Mouse (Mus musculus) kidney, adult 2 months (tissue): ENCODE measurements around the gene B4galnt4. TPM values are rescaled to one million over a fixed set of nuclear protein-coding genes. Genes with fewer than 3 reads are reported as not detected.
A peak's percentile ranks its signal among the peaks of the same experiment; 100 is the strongest.

Experiments
- DNase-seq: peaks from one replicate; pipeline ENCODE4 v3.0.0; 2021
- H3K27ac ChIP-seq: fragments of 200-500 bp; 2 replicates; pipeline ENCODE4 v1.5.1; 2012; ENCODE audit warnings: low read depth, low read length, control low read depth, inconsistent platforms; ENCODE audit not compliant: insufficient read depth
- H3K27me3 ChIP-seq: fragments of 200-500 bp; replicated peaks from 2 replicates; pipeline ENCODE4 v1.6.1; 2012; ENCODE audit warnings: mild to moderate bottlenecking, moderate library complexity, low read length, inconsistent platforms; ENCODE audit not compliant: control insufficient read depth, insufficient read depth
- H3K36me3 ChIP-seq: fragments of 200-500 bp; 2 replicates; pipeline ENCODE4 v1.6.1; 2012; ENCODE audit warnings: mild to moderate bottlenecking, moderate library complexity, low read length, inconsistent platforms; ENCODE audit not compliant: control insufficient read depth, insufficient read depth
- H3K4me1 ChIP-seq: fragments of 200-500 bp; 2 replicates; pipeline ENCODE4 v1.6.1; 2011; ENCODE audit warnings: low read length; ENCODE audit not compliant: control insufficient read depth, insufficient read depth
- H3K4me3 ChIP-seq: fragments of 200-500 bp; 2 replicates; pipeline ENCODE4 v1.5.1; 2011; ENCODE audit warnings: mild to moderate bottlenecking, low read depth, low read length, control low read depth; ENCODE audit not compliant: insufficient read depth
- CTCF ChIP-seq: fragments of 200-500 bp; conservative IDR thresholded peaks from 2 replicates; pipeline ENCODE4 v1.5.1; 2011; ENCODE audit warnings: low read depth, mild to moderate bottlenecking, control low read depth, low read length, moderate library complexity, mixed read lengths; ENCODE audit not compliant: insufficient read depth, insufficient read length
- POLR2A ChIP-seq: fragments of 200-500 bp; IDR thresholded peaks from one replicate; pipeline ENCODE4 v1.6.1; 2011; ENCODE audit warnings: low read depth, low read length, control low read depth
- WGBS: fragments of 180-500 bp; shearing (Covaris S2); methylation state at CpG from one replicate; pipeline ENCODE4 v1.1.7; 2018; 5-methylcytosine and 5-hydroxymethylcytosine counted together
- polyA plus RNA-seq: library from polyadenylated mRNA; depleted of rRNA; stranded (reverse); fragments of >200 nt; gene quantifications from 2 replicates; pipeline ENCODE4 v1.2.3, GENCODE M21; 2012

B4galnt4 gene
- polyA plus RNA-seq, 1 experiment = 0.44 TPM

DNA sequence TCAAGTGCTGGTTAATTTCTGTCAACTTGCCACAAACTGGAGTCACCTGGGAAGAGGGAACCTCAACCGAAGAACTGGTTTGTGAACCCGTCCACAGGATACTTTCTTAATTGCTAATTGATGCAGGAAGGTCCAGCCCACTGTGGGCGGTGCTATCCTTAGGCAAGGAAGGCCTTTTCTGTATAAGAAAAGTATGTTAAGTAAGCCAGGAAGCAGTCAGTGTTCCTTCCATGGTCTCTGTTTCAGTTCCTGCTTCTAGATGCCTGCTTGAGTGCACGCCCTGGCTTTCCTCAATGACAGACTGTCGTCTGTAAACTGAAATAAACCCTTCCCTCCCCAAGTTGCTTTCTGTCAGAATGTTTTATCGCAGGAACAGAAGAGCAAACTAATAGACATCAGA lies 3.9 kb upstream of the B4galnt4 start:
- no peaks in the 10 kb centered on the region for H3K36me3 ChIP-seq
- no peak overlapping the region for H3K27ac ChIP-seq
- DNase-seq = no peak
- 77% methylated on average over 6 of the region's 6 CpGs for WGBS
- H3K4me1 ChIP-seq = peaks cover 4% of the 10 kb centered on the region; the same call in 1 of the 2 replicates
- TF ChIP-seq POLR2A (no peak), CTCF (no peak)
- H3K4me3 ChIP-seq = no peak overlapping the region
- no peaks in the 10 kb centered on the region for H3K27me3 ChIP-seq

DNA sequence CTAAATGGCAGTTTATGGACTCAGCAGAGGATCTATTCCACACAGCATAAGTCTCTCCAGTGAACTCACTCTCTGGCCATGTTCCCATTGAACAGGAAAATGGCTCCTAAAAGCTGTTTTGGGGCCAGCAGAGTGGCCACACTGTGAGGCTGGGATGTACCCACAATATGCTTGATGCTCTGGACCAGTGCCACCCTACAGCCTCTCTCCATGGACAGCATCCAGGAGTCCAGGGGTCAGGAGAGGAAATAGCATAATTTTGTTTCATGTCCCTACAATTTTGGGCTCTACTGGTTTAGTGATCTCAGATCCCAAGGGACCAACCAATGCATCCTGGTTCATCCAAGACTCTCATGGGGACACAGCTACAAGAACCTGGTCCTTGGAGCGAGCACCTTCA lies 3.4 kb upstream of the B4galnt4 start:
- DNase-seq = peak; percentile 63
- Histone ChIP-seq H3K36me3 (no peaks in the 10 kb centered on the region), H3K27me3 (no peaks in the 10 kb centered on the region), H3K4me3 (no peak overlapping the region), H3K4me1 (peaks cover 4% of the 10 kb centered on the region; the same call in 1 of the 2 replicates), H3K27ac (no peak overlapping the region)
- TF ChIP-seq POLR2A (no peak), CTCF (no peak)
- WGBS = 89% methylated on average over 1 of the region's 1 CpGs

DNA sequence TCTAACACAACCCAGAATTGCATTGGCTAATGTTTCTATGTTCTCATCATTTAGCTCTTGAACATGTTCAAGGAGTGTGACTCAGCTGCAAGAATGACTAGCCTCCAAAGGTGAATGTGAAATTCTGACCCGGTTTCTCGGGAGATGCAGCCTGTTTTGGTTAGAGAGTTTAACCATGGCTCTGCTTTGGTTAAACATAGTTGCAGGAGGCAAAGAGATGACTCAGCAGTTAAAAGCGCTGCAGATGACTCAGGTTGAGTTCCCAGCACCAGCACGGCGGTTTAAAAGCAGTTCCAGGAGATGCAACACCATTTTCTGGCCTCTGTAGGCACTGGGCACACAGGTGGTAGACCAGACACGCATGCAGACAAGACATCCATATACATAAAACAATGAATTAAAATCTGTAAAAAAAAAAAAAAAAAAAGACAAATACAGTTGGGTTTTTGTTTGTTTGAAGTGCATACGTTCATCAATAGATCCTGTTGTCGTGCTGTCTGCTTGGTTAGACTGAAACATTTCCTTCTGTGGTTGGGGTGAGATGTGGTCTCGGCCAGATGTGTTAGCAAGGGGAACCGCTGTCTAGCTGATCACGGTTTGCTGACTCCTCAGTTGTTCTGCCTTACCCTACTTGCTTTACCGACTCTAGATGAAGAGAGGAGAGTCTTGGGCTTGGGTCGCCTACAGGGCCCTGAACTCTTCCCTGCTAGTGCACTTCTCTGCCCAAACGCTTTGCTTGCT lies 2.1 kb upstream of the B4galnt4 start:
- H3K4me1 ChIP-seq = peaks cover 4% of the 10 kb centered on the region; the same call in 1 of the 2 replicates
- DNase-seq = no peak
- no peak overlapping the region for H3K4me3 ChIP-seq
- H3K36me3 ChIP-seq = no peaks in the 10 kb centered on the region
- no peaks in the 10 kb centered on the region for H3K27me3 ChIP-seq
- 90% methylated on average over 14 of the region's 14 CpGs for WGBS
- no peak overlapping the region for H3K27ac ChIP-seq
- TF ChIP-seq POLR2A = no peak
- no peak for TF ChIP-seq CTCF

DNA sequence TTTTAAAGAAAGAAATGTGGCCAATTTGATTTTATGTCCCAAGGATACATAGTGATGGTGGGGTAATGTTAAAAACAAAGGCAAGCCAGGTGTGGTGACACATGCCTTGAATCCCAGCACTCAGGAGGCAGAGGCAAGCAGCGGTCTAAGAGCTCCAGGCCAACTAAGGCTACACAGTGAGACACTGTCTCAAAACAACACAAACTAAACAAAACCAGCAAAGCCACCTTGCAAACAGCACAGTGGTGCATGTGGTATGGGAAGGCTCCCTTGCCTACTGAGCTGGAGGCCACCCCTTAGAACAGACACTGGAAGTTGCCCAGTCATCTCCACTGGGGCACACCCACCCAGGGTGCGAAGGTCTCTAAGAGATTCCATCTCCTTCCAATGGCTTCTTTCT lies 975 bp upstream of the B4galnt4 start:
- Histone ChIP-seq H3K4me3 (no peak overlapping the region), H3K36me3 (no peaks in the 10 kb centered on the region), H3K27ac (no peak overlapping the region), H3K27me3 (no peaks in the 10 kb centered on the region), H3K4me1 (peaks cover 9% of the 10 kb centered on the region; the same call in 1 of the 2 replicates)
- WGBS = 76% methylated on average over 2 of the region's 2 CpGs
- TF ChIP-seq CTCF (no peak), POLR2A (no peak)
- DNase-seq = no peak

DNA sequence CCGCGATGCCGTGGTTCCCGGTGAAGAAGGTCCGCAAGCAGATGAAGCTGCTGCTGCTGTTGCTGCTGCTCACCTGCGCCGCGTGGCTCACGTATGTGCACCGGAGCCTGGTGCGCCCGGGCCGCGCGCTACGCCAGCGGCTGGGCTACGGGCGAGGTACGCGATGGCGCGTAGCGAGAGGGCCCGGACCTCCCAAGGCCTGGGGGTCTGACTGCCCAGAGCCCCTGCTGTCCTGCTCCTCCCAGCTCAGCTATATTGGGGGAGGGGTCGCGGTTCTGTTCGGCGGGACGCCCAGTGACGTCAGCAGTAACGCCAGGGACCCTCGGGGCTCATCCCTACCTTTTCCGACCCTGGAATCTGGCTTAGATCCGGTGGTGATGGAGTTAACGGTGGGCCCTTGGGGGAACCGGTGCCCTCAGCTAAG lies 377 bp downstream of the B4galnt4 start:
- H3K4me1 ChIP-seq = peaks cover 9% of the 10 kb centered on the region; the same call in 1 of the 2 replicates
- peak overlapping the region; percentile 33; the same call in 1 of the 2 replicates for H3K4me3 ChIP-seq
- no peaks in the 10 kb centered on the region for H3K27me3 ChIP-seq
- TF ChIP-seq POLR2A (no peak), CTCF (no peak)
- 4% methylated on average over 37 of the region's 37 CpGs for WGBS
- H3K36me3 ChIP-seq = no peaks in the 10 kb centered on the region
- DNase-seq = no peak
- no peak overlapping the region for H3K27ac ChIP-seq

DNA sequence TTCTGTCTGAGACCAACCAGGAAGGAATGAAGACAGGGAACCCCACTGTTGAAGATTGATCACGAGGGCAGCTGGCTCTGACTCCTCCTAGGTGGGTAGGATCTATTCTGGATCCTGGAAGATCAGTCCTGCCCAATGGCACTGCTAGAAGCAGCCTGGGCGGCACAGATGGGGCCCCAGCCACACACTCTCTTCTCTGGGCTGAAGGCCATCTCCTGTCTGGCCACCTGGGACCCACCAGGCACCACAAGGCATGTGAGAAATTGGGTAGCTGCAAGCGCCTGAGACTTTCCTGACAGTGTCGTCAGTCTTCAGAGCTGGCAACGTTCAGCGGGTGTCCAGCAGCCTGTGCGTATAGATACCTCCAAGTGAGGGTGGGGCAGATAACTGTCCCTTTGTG lies 1.6 kb downstream of the B4galnt4 start:
- no peaks in the 10 kb centered on the region for H3K36me3 ChIP-seq
- no peaks in the 10 kb centered on the region for H3K27me3 ChIP-seq
- peaks cover 9% of the 10 kb centered on the region; the same call in 1 of the 2 replicates for H3K4me1 ChIP-seq
- no peak overlapping the region for H3K27ac ChIP-seq
- no peak for DNase-seq
- TF ChIP-seq CTCF (no peak), POLR2A (no peak)
- H3K4me3 ChIP-seq = no peak overlapping the region
- 93% methylated on average over 7 of the region's 7 CpGs for WGBS

DNA sequence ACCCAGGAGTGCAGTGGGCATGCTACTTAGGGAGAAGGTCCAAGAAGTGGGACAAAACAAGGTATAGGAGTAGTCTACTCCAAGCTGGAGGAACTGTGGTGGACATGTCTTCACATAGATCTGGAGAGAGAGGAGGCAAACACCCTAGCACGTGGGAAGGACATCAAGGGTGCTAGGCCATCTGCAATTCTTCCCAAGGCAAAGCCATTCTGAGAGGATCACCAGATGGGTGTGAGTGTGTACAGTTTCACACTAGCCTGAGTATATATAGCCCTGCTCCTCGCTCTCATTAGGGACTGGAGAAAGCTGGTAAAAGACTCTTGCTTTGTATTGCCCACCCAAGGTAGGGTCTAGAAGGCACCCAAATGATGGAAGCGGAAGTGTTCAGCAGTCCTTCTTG lies 2.4 kb downstream of the B4galnt4 start:
- WGBS = 89% methylated on average over 3 of the region's 3 CpGs
- TF ChIP-seq CTCF = no peak
- no peak for TF ChIP-seq POLR2A
- no peak for DNase-seq
- Histone ChIP-seq H3K27ac (no peak overlapping the region), H3K4me3 (no peak overlapping the region), H3K36me3 (no peaks in the 10 kb centered on the region), H3K27me3 (no peaks in the 10 kb centered on the region), H3K4me1 (peaks cover 9% of the 10 kb centered on the region; the same call in 1 of the 2 replicates)

DNA sequence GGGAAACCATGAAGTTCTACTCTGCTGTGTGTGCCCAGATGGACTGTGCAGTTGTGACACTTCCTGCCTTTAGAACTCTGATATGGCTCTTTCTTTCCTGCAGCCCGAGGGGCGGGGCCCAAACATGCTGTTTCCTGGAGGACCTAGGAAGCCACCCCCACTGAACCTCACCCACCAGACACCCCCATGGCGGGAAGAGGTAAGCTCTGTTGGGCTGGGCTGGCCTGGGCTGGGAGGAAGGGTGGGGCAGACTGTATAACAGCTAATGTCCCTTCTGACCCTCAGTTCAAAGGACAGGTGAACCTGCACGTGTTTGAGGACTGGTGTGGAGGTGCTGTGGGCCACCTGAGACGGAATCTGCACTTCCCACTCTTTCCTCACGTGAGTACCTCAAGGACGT lies 3.3 kb downstream of the B4galnt4 start:
- H3K27me3 ChIP-seq = no peaks in the 10 kb centered on the region
- no peak overlapping the region for H3K4me3 ChIP-seq
- TF ChIP-seq CTCF = no peak
- no peak for TF ChIP-seq POLR2A
- H3K27ac ChIP-seq = no peak overlapping the region
- WGBS = 64% methylated on average over 7 of the region's 7 CpGs
- DNase-seq = no peak
- peaks cover 9% of the 10 kb centered on the region; the same call in 1 of the 2 replicates for H3K4me1 ChIP-seq
- no peaks in the 10 kb centered on the region for H3K36me3 ChIP-seq
